Mouse (Mus musculus) frontal cortex, postnatal 14 days (tissue): ENCODE measurements around the gene Sh3bgrl3.

Experiments
- DNase-seq, 2 experiments: peaks; one replicate each; pipeline ENCODE4 v3.0.0; 2022; ENCODE audit warnings: low spot score in 2 of 2

The Sh3bgrl3 gene

DNA sequence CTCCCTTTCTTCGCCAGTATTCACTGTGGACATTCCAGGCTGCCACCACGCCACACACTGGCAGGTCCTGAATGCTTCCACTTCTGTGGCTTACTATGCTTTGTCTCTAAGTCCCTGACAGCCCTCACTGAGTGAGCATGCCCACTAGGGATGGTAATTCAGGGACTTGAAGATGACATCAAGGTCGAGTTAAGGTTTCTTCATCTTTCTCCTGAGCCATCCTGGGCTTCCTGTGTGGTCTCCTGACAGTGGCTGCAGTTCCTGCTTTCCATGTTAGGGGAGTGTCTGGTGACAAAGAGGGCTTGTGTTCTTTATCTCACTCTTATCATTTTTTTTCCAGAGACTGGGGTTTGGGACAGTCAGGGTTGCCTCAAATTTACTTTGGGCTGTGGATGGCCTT lies 17.9 kb downstream of the Sh3bgrl3 start:
- DNase-seq: no peak

- no peak for DNase-seq
These were observed 20.4 kb downstream of the Sh3bgrl3 start for GRCm38 (mm10) chr4:134108196-134108595.

DNA sequence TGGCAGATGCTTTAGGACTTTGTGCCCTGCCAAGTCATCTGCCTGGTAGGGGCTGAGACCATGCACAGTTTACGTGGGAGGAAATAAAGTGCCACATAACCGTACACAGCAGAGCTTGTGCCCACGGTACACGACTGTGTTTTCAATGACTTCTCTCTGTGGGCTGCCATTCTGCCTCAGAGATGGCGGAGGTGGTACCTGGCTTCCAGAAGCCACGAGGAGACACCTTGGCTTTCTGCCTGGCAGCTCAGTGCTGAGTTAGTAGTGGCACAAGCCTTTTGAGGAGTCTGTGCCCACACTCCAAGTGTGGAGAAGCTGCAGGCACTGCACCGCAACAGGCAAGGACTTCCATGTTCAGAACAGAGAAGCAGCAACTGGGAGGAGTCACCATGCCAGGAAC lies 20.9 kb downstream of the Sh3bgrl3 start:
- DNase-seq: no peak

DNA sequence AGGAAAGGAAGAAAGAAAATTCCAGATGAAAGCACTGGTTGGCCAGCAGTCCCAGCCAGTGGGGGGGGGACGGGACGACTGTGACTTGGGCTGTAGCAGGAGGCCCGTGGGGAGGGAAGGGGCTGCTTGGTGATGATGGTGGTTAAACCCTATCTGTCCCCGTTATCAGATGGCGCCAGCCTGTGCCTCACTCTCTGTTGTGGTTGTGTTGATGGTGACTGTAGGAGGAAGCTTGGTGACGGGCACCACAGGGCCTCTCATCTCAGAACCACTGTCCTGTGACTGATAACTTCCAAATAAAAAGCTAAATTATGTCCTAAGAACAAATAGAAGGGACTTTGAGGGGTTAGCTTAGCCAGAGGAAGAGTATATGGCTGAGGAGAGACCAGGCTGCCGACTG lies 22.5 kb downstream of the Sh3bgrl3 start:
- DNase-seq: no peak

GRCm38 (mm10) chr4:134102742-134103119 lies 25.9 kb downstream of the Sh3bgrl3 start:
- DNase-seq: no peak

GRCm38 (mm10) chr4:134101979-134102741 lies 26.4 kb downstream of the Sh3bgrl3 start, which contains the start of gene Ubxn11:
TSS of gene Ubxn11 (plus strand) at chr4:134102570.
- peak; percentile 85 to 86 for DNase-seq

DNA sequence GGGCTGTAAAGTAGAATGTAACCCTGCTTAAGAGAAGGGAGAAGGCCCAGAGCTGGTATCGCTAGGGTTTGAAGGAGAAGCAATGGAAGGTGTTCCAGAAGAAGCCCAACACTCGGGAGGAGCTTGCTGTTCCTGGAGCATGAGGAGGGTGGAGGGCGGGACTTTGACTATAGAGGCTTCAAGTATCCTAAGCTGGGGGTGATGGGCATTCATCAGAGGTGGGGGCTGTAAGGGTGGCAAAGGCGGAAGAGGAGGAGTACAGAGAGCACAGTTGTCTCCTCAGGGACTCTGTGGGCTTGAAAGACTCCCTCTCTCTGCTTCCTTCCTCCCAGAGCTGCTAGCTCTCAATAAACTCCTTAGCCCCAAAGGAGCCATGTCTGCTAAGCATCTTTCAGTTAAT lies 28.3 kb downstream of the Sh3bgrl3 start:
- no peak for DNase-seq

GRCm38 (mm10) chr4:134098628-134099027 lies 30.0 kb downstream of the Sh3bgrl3 start:
- peak in 1 of 2 experiments; percentile 42 for DNase-seq

- DNase-seq: no peak
These were observed 31.5 kb downstream of the Sh3bgrl3 start for GRCm38 (mm10) chr4:134097015-134097608.

DNA sequence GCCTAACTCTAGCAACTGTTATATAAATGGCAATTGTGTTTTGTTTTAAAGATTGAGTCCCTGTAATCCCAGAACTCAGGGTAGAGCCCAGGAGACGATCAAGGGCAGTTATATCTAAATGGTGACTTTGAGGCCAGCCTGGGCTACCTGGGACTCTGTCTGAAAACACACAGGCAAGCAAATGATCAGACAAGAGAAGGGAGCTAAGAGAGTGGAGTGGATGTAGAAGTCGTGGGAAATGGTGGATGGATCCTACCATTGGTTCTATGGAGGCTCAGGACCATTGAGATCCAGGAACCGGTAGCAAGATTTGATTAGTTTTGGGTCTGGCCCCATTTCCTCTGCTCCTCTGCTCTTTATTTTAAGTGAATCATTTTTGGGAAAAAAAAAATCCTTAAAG lies 32.5 kb downstream of the Sh3bgrl3 start:
- no peak for DNase-seq

GRCm38 (mm10) chr4:134094923-134095547 lies 33.6 kb downstream of the Sh3bgrl3 start, which contains the start of gene Cd52:
TSS of gene Cd52 (minus strand) at chr4:134095082.
- DNase-seq: no peak

GRCm38 (mm10) chr4:134094004-134094564 lies 34.5 kb downstream of the Sh3bgrl3 start:
- DNase-seq: no peak

GRCm38 (mm10) chr4:134092382-134093288 lies 36.0 kb downstream of the Sh3bgrl3 start:
- DNase-seq: no peak

GRCm38 (mm10) chr4:134091225-134091529 lies 37.4 kb downstream of the Sh3bgrl3 start:
- DNase-seq: no peak

- DNase-seq: no peak
These were observed 37.9 kb downstream of the Sh3bgrl3 start for GRCm38 (mm10) chr4:134090521-134091224.

GRCm38 (mm10) chr4:134089029-134089428 lies 39.6 kb downstream of the Sh3bgrl3 start:
- DNase-seq: no peak

DNA sequence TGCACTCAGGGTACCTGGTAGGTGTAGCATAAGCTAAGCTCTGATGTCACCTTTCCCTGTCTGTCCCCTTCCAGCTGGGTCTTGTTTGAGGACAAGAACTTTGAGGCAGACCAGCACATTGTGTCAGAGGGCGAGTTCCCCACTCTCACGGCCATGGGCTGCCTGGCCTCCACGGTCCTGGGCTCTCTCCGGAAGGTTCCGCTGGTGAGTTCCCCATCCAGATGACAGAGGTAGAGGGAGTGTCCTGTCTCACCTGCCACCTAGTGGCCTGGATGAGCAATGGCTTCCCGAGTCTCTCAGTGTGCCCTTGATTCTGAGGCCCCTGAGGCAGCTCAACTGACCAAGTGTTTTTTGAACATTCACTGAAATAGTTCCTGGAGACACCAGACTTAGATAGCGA lies 41.2 kb downstream of the Sh3bgrl3 start:
- no peak for DNase-seq

DNA sequence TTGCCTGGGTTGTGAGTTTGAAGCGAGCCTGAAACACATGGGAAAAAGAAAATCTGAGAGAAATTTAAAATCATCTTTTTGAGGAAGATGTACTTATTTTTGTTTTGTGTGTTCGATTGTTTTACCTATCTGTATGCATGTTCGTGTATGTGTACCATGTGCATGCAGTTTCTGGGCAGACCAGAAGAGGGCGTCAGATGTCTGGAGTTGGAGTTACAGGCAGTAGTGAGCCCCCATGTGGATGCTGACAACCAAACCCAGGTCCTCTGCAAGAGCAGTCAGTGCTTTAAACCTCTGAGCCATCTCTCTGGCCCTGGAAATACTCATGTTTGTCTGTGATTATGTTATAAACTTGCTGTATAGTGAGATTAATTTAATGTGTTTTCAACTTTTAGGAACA lies 43.6 kb downstream of the Sh3bgrl3 start:
- DNase-seq: no peak

DNA sequence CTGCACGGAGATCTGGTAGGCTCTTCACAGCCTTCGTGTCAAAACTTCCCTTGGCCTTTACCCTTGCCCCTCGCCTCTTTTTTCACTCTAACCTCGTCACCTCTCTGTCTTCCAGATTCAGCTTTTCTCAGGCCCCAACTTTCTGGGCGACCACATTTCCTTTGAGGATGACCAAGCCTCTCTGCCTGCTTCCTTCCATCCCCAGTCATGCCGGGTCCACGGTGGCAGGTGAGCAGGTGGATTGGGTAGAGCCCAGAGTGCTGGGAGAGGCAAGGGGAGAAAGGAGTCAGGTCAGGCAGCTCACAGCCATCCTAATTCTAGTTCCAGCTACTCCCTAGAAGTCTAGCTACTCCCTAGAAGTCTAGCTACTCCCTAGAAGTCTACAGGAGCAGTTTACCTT lies 46.1 kb downstream of the Sh3bgrl3 start:
- no peak for DNase-seq

DNA sequence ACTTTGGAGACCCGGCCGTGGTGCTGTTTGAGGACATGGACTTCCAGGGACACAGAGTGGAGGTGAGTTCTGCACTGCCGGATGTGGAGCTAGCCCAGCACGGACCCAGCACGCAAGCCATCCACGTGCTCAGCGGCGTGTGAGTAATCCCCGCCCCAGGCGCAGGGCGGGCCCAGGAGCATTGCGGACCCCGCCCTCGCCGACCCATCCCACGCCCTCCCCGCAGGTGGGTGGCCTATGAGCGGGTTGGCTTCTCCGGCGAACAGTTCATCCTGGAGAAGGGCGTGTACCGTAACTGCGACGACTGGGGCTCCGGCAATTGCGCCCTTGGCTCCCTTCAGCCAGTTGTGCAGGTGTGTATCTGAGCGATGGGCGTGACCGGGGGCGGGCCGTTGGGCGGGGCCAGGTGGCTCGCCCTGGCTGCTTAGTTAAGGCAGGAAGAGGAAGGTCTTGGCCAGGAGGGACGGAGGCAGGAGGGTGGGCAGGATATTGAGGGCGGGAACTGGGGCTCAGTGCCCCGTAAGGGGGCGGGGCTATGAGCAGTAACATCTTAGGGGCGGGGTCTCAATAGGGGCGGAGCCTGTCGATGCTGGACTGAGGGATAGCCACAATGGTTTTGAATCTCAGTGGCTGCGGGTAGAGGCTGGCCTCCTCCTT lies 46.7 kb downstream of the Sh3bgrl3 start:
- peak in 1 of 2 experiments; percentile 20 for DNase-seq

DNA sequence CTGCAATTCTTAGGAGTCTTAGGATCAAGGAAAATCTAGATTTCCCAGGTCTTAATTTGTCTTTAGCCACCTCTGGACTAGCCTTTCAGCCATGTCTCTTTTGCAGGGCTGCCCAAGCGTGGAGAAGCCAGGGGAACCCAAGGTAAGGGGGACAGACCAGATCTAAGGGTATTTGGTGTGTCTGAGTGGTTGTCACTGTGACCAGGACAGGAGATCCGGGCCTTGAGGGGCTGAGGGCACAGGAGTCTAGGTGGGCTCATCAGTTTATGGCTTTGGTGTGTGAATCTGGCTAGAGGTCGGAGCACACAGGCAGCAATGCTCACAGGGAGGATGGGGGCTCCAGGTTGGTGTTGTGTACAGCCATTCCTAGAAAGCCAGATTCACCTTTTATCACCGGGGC lies 47.9 kb downstream of the Sh3bgrl3 start:
- DNase-seq: no peak
